Mouse (Mus musculus): Measurements from ENCODE around the gene Mvp.

- TF ChIP-seq POLR2A (IDR thresholded peaks at IDR 0.05; ENCODE audit: low read depth, low read length) (no peak), CTCF (IDR thresholded peaks at IDR 0.05; ENCODE audit: extremely low read depth, insufficient read length, insufficient replicate concordance, low read depth, low read length) (no peak)
Measured at GRCm38 (mm10) chr7:127013385-127013784, 1.0 kb downstream of the Mvp start.
